Mouse (Mus musculus): ENCODE measurements around the gene Tmem156. TPM values are rescaled to one million over a fixed set of nuclear protein-coding genes. Genes with fewer than 3 reads are reported as not detected.

The Tmem156 gene
- 0.30 and 0.45 TPM in 2 replicates for polyA plus RNA-seq (2014; fragmentation: Nextera tagmentation; extraction: Ambion mirVana)

DNA sequence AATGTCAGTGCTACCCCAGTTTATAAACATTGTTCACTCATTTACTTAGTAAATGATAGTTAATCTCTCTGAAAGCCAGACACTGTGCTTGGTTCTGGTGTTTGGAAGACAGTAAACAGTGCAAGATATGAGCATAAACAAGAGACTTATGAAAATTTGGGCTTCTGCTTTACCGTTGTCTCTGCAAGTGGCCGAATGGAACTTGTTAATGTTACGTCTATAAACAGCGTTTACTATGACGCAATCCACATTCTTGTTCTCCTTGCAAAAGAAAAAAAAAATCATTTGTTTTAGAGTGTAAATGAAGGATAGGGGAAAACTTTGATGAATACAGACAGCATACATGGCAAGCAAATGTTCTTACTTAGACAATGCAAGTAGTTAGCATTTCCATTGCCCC, at the start of gene Tmem156:
Gene Tmem156 (minus strand): TSS at position 212 of the 400 bp plus-strand sequence.
- no peak for ATAC-seq (ENCODE audit: low read depth)
- Histone ChIP-seq H3K4me3 (ENCODE audit: low read depth, low read length) (no peak within 1 kb of the TSS), H3K4me2 (ENCODE audit: low read depth, low read length) (no peak within 1 kb of the TSS), H3K4me1 (ENCODE audit: control insufficient read depth, insufficient read depth, low read length) (0 out of 2 replicates have a peak, but pooled peaks cover 4% of the 10 kb centered on the region), H3K36me3 (ENCODE audit: control insufficient read depth, insufficient read depth, low read length) (no peaks in the 10 kb centered on the region), H3K27me3 (replicated peaks; ENCODE audit: control insufficient read depth, insufficient read depth, low read length) (no peaks in the 10 kb centered on the region), H3K9ac (ENCODE audit: low read depth, low read length) (no peak within 1 kb of the TSS), H3K27ac (replicated peaks; ENCODE audit: low read depth, low read length) (0 out of 2 replicates have a peak within 1 kb of the TSS, but pooled peaks have one; percentile 5), H3K9me3 (ENCODE audit: control insufficient read depth, low read length) (no peaks in the 10 kb centered on the region)
- no peak for DNase-seq (ENCODE audit: low spot score)
- WGBS, result 53% methylated on average over 5 of the region's 5 CpGs

DNA sequence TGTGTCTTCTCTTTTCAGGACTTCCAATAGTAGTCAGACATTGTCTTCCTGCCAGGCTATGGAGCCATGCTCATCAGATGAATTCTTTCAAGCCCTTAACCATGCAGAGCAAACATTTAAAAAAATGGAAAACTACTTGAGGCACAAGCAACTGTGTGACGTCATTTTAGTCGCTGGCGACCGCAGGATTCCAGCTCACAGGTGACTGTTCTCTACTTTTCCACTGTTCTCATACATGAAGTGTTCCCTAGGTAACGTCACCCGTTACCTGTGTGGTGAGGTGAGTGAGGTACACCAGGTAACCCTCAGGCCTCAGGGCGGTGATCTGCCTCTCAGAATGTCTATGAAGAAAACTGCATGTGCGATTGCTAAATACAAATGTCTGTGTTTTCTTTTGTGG, 49.3 kb upstream of the Tmem156 start:
- DNase-seq (ENCODE audit: low spot score) (no peak), ATAC-seq (ENCODE audit: low read depth) (no peak)
- Histone ChIP-seq H3K27me3 (replicated peaks; ENCODE audit: control insufficient read depth, insufficient read depth, low read length) (no peaks in the 10 kb centered on the region), H3K4me3 (ENCODE audit: low read depth, low read length) (no peak overlapping the region), H3K36me3 (ENCODE audit: control insufficient read depth, insufficient read depth, low read length) (peaks cover 28% of the 10 kb centered on the region), H3K9ac (ENCODE audit: low read depth, low read length) (no peak overlapping the region), H3K27ac (replicated peaks; ENCODE audit: low read depth, low read length) (no peak overlapping the region), H3K9me3 (ENCODE audit: control insufficient read depth, low read length) (no peaks in the 10 kb centered on the region), H3K4me1 (ENCODE audit: control insufficient read depth, insufficient read depth, low read length) (no peaks in the 10 kb centered on the region), H3K4me2 (ENCODE audit: low read depth, low read length) (no peak overlapping the region)
- WGBS, result 84% methylated on average over 8 of the region's 8 CpGs

DNA sequence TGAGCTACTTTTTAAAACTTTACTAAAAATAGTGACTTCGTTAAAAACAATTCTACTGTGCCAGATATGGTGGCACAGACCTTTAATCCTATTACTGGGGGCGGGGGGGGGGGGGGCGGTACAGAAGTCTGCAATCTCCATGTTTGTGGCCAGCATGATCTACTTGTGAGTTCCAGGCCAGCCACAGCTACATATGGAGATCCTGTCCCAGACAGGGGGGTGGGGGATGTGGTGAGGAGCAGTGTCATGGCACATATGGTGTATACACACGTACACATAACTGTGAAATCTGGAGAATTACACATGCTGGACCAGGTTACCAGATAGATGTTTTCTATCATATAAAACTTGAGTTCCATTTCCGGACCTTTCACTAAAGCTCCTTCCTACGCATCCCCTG, 45.1 kb upstream of the Tmem156 start:
- Histone ChIP-seq H3K27ac (replicated peaks; ENCODE audit: low read depth, low read length) (no peak overlapping the region), H3K4me1 (ENCODE audit: control insufficient read depth, insufficient read depth, low read length) (no peaks in the 10 kb centered on the region), H3K36me3 (ENCODE audit: control insufficient read depth, insufficient read depth, low read length) (0 out of 2 replicates have a peak, but pooled peaks cover 7% of the 10 kb centered on the region), H3K4me3 (ENCODE audit: low read depth, low read length) (no peak overlapping the region), H3K27me3 (replicated peaks; ENCODE audit: control insufficient read depth, insufficient read depth, low read length) (no peaks in the 10 kb centered on the region), H3K4me2 (ENCODE audit: low read depth, low read length) (no peak overlapping the region), H3K9ac (ENCODE audit: low read depth, low read length) (no peak overlapping the region), H3K9me3 (ENCODE audit: control insufficient read depth, low read length) (no peaks in the 10 kb centered on the region)
- no peak for ATAC-seq (ENCODE audit: low read depth)
- 79% methylated on average over 6 of the region's 6 CpGs for WGBS
- DNase-seq (ENCODE audit: low spot score), result no peak

DNA sequence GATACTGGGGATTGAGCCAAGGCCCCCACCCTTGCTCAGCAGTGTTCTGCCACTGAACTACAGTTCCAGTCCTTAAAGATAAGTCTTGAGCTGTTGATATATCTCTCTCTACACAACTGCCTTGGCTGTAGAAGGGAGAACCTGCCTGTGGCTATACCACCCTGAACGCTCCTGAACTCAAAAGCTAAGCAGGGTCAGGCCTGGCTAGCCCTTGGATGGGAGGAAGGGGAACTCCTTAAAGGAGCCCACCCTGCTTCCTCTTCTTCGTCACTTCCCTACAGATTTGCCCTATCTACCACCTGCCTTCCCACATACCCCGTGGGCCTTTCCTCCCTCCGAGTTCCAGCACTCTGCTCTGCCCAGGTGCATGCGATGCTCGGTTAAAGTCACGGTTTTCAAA, 44.2 kb upstream of the Tmem156 start:
- WGBS, result 74% methylated on average over 7 of the region's 7 CpGs
- no peak overlapping the region for H3K9ac ChIP-seq (ENCODE audit: low read depth, low read length)
- no peaks in the 10 kb centered on the region for H3K27me3 ChIP-seq (replicated peaks; ENCODE audit: control insufficient read depth, insufficient read depth, low read length)
- no peaks in the 10 kb centered on the region for H3K4me1 ChIP-seq (ENCODE audit: control insufficient read depth, insufficient read depth, low read length)
- H3K4me3 ChIP-seq (ENCODE audit: low read depth, low read length), result no peak overlapping the region
- H3K4me2 ChIP-seq (ENCODE audit: low read depth, low read length), result no peak overlapping the region
- no peak overlapping the region for H3K27ac ChIP-seq (replicated peaks; ENCODE audit: low read depth, low read length)
- no peak for DNase-seq (ENCODE audit: low spot score)
- H3K9me3 ChIP-seq (ENCODE audit: control insufficient read depth, low read length), result no peaks in the 10 kb centered on the region
- no peak for ATAC-seq (ENCODE audit: low read depth)
- 0 out of 2 replicates have a peak, but pooled peaks cover under 1% of the 10 kb centered on the region for H3K36me3 ChIP-seq (ENCODE audit: control insufficient read depth, insufficient read depth, low read length)

DNA sequence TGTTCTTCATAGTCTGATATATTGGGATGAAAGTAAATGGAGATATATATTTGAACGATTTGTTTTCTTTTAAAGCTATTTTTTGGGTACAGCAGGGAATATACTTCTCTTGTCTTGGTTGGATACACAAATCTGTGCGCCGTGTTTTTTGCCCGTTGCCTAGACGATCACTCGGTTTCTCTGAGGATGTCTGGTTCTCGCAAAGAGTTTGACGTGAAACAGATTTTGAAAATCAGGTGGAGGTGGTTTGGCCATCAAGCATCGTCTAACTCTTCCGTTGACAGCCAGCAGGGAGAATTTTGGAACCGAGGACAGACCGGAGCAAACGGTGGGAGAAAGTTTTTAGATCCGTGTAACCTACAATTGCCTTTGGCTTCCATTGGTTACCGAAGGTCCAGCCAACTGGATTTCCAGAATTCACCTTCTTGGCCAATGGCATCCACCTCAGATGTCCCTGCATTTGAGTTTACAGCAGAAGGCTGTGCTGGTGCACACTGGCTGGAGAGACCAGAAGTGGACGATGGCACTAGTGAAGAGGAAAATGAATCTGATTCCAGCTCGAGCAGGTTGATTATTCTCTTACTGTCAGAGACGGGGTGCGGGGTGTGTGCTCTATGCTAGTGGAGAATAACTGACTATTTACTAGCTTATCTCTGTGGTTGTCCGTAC, 39.4 kb upstream of the Tmem156 start:
- DNase-seq (ENCODE audit: low spot score), result peak; percentile 8
- WGBS, result 17% methylated on average over 20 of the region's 20 CpGs
- H3K4me2 ChIP-seq (ENCODE audit: low read depth, low read length), result peak overlapping the region; percentile 70
- peak overlapping the region; percentile 42 for H3K4me3 ChIP-seq (ENCODE audit: low read depth, low read length)
- H3K36me3 ChIP-seq (ENCODE audit: control insufficient read depth, insufficient read depth, low read length), result no peaks in the 10 kb centered on the region
- H3K9me3 ChIP-seq (ENCODE audit: control insufficient read depth, low read length), result no peaks in the 10 kb centered on the region
- 0 out of 2 replicates have a peak, but pooled peaks cover 4% of the 10 kb centered on the region for H3K4me1 ChIP-seq (ENCODE audit: control insufficient read depth, insufficient read depth, low read length)
- H3K9ac ChIP-seq (ENCODE audit: low read depth, low read length), result peak overlapping the region; percentile 62
- ATAC-seq (ENCODE audit: low read depth), result 0 out of 2 replicates have a peak, but pooled peaks have one; percentile 7
- peak overlapping the region; percentile 39; the same call in 1 of the 2 replicates for H3K27ac ChIP-seq (replicated peaks; ENCODE audit: low read depth, low read length)
- H3K27me3 ChIP-seq (replicated peaks; ENCODE audit: control insufficient read depth, insufficient read depth, low read length), result no peaks in the 10 kb centered on the region

DNA sequence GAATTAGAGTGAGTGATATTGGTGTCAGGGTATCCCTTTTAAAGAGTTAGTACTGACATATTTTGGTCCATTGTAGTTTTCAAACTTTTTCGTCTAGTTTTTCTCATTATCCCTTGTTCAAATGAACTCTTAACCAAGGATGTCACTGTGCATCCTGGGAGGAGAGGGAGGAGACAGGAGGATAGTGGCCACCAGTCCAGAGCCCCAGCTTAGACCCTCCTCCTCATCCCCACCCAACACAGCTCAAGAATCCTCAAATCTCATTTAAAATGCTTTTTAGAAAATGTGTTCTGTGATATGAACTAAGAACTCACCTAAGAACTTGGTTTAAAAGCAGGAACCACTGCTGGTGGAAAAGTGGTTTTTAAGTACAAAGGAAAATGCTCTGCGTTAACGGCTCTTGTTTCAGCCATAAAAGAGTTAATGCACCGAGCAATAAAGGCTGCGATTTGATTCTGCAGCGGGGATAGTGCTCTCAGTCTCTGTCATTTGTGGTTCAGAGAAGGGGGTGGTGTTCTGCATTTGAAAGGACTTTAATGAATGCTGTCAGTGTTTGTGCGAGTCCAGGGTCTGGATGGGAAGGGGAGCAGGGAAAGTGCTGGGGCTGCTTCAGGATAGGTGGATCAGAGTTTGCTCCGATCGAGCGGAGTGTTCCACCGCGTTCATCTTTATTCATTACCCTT, 38.7 kb upstream of the Tmem156 start:
- 0 out of 2 replicates have a peak, but pooled peaks cover 4% of the 10 kb centered on the region for H3K4me1 ChIP-seq (ENCODE audit: control insufficient read depth, insufficient read depth, low read length)
- peak overlapping the region; percentile 62; the same call in 1 of the 2 replicates for H3K9ac ChIP-seq (ENCODE audit: low read depth, low read length)
- H3K27ac ChIP-seq (replicated peaks; ENCODE audit: low read depth, low read length), result peak overlapping the region; percentile 39; the same call in 1 of the 2 replicates
- DNase-seq (ENCODE audit: low spot score) (peak; percentile 76), ATAC-seq (ENCODE audit: low read depth) (peak; percentile 88)
- peak overlapping the region; percentile 70 for H3K4me2 ChIP-seq (ENCODE audit: low read depth, low read length)
- H3K27me3 ChIP-seq (replicated peaks; ENCODE audit: control insufficient read depth, insufficient read depth, low read length), result no peaks in the 10 kb centered on the region
- H3K4me3 ChIP-seq (ENCODE audit: low read depth, low read length), result peak overlapping the region; percentile 42
- 7% methylated on average over 12 of the region's 12 CpGs for WGBS
- no peaks in the 10 kb centered on the region for H3K9me3 ChIP-seq (ENCODE audit: control insufficient read depth, low read length)
- no peaks in the 10 kb centered on the region for H3K36me3 ChIP-seq (ENCODE audit: control insufficient read depth, insufficient read depth, low read length)

DNA sequence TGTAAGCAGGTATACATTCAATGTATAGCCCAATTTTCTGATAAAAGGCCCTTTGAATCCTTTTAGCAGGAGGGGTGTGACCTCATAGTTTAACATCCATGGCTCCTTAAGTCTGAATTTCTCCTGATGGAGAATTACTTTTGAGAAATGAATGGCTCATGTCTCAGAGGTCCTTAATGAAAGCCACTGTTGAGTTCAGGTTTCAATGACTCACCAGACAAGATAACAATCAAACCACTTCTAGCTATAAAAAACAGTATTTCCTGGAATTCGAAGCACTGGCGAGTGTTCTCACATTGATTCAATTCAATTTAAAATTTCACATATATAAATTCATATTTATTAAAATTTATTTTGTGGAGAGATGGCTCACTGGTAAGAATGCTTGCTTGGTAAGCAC, 36.5 kb upstream of the Tmem156 start:
- Histone ChIP-seq H3K4me2 (ENCODE audit: low read depth, low read length) (no peak overlapping the region), H3K27me3 (replicated peaks; ENCODE audit: control insufficient read depth, insufficient read depth, low read length) (no peaks in the 10 kb centered on the region), H3K4me3 (ENCODE audit: low read depth, low read length) (no peak overlapping the region), H3K27ac (replicated peaks; ENCODE audit: low read depth, low read length) (no peak overlapping the region), H3K36me3 (ENCODE audit: control insufficient read depth, insufficient read depth, low read length) (no peaks in the 10 kb centered on the region), H3K4me1 (ENCODE audit: control insufficient read depth, insufficient read depth, low read length) (0 out of 2 replicates have a peak, but pooled peaks cover 4% of the 10 kb centered on the region), H3K9me3 (ENCODE audit: control insufficient read depth, low read length) (no peaks in the 10 kb centered on the region), H3K9ac (ENCODE audit: low read depth, low read length) (no peak overlapping the region)
- ATAC-seq (ENCODE audit: low read depth) (no peak), DNase-seq (ENCODE audit: low spot score) (no peak)
- 69% methylated on average over 2 of the region's 2 CpGs for WGBS

DNA sequence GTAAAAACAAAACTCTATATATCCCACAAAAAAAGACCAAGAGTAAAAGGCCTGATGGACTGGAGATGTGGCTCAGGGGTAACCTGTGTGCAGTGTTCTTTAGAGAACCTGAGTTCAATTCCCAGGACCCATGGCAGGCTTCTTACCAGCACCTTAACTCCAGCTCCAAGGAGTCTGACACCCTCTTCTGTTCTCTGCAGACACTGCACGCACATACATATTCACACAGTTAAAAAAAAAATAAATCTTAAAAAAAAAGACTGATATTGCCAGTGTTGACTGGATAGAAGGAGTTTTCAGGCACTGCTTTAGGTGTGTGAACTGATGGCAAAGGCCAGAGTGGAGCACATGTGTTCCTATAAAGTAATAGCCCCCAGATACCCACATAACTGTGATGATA, 34.2 kb upstream of the Tmem156 start:
- Histone ChIP-seq H3K27ac (replicated peaks; ENCODE audit: low read depth, low read length) (no peak overlapping the region), H3K4me1 (ENCODE audit: control insufficient read depth, insufficient read depth, low read length) (0 out of 2 replicates have a peak, but pooled peaks cover 4% of the 10 kb centered on the region), H3K27me3 (replicated peaks; ENCODE audit: control insufficient read depth, insufficient read depth, low read length) (no peaks in the 10 kb centered on the region), H3K9ac (ENCODE audit: low read depth, low read length) (no peak overlapping the region), H3K9me3 (ENCODE audit: control insufficient read depth, low read length) (no peaks in the 10 kb centered on the region), H3K4me2 (ENCODE audit: low read depth, low read length) (no peak overlapping the region), H3K36me3 (ENCODE audit: control insufficient read depth, insufficient read depth, low read length) (no peaks in the 10 kb centered on the region), H3K4me3 (ENCODE audit: low read depth, low read length) (no peak overlapping the region)
- DNase-seq (ENCODE audit: low spot score), result no peak
- no peak for ATAC-seq (ENCODE audit: low read depth)
- WGBS, result 85% methylated on average over 1 of the region's 1 CpGs
